Mouse (Mus musculus): ENCODE measurements around the gene Met. TPM values are rescaled to one million over a fixed set of nuclear protein-coding genes. Genes with fewer than 3 reads are reported as not detected.
A peak's percentile ranks its signal among the peaks of the same experiment; 100 is the strongest.

Gene Met
- polyA plus RNA-seq, 1 experiment = 10.2 TPM

DNA sequence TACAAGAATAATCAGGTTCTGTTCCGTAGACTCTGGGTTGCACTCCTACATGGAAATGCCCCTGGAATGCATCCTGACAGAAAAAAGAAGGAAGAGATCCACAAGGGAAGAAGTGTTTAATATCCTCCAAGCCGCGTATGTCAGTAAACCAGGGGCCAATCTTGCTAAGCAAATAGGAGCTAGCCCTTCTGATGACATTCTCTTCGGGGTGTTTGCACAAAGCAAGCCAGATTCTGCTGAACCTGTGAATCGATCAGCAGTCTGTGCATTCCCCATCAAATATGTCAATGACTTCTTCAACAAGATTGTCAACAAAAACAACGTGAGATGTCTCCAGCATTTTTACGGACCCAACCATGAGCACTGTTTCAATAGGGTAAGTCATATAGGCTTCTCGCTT lies 28.5 kb downstream of the Met start:
- H3K79me2 ChIP-seq (ENCODE audit: control insufficient read depth, insufficient read depth) = peaks cover 53% of the 10 kb centered on the region
- TF ChIP-seq MYOG (IDR thresholded peaks at IDR 0.05; ENCODE audit: control insufficient read depth, extremely low read depth, insufficient read length) (no peak), USF1 (IDR thresholded peaks at IDR 0.05; ENCODE audit: low read depth) (no peak), FOSL1 (IDR thresholded peaks at IDR 0.05; ENCODE audit: insufficient read depth, low read length, poor library complexity, severe bottlenecking) (no peak), CEBPB (IDR thresholded peaks at IDR 0.05; ENCODE audit: low read depth) (no peak), CTCF (IDR thresholded peaks at IDR 0.05; ENCODE audit: control insufficient read depth, insufficient read depth, insufficient read length) (no peak), MYOD1 (IDR thresholded peaks at IDR 0.05; ENCODE audit: control insufficient read depth, insufficient read length, low read depth) (no peak)
- H3K79me3 ChIP-seq (ENCODE audit: low read depth) = peaks cover 21% of the 10 kb centered on the region
- no peaks in the 10 kb centered on the region for H3K27me3 ChIP-seq (ENCODE audit: control insufficient read depth, insufficient read depth, insufficient read length)
- peaks cover 64% of the 10 kb centered on the region for H3K36me3 ChIP-seq (ENCODE audit: control insufficient read depth, insufficient read depth)
- H3ac ChIP-seq (ENCODE audit: control insufficient read depth, insufficient read length, low read depth) = no peak overlapping the region
- H3K4me3 ChIP-seq (ENCODE audit: insufficient read depth, poor library complexity, severe bottlenecking) = no peak overlapping the region

DNA sequence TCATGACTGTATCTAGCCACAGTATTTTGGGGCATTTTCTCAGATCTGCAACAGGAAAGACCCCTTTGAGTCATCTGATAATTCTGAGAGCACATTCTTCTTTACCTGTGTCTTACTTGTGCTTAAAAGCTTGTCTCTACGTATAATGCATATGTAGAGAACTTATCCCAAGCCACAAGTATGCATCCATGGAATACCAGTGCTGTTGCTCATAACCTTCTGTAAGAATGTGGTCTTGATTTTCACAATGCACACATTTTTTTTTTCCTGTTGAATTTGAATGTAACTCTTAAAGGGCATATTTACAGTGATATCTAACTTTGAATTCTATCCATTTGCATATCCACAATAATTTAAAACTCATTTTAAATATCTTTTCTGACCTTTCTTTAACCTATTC lies 31.8 kb downstream of the Met start:
- peaks cover 51% of the 10 kb centered on the region for H3K36me3 ChIP-seq (ENCODE audit: control insufficient read depth, insufficient read depth)
- no peak overlapping the region for H3ac ChIP-seq (ENCODE audit: control insufficient read depth, insufficient read length, low read depth)
- no peak overlapping the region for H3K4me3 ChIP-seq (ENCODE audit: insufficient read depth, poor library complexity, severe bottlenecking)
- H3K79me3 ChIP-seq (ENCODE audit: low read depth) = peaks cover 39% of the 10 kb centered on the region
- TF ChIP-seq FOSL1 (IDR thresholded peaks at IDR 0.05; ENCODE audit: insufficient read depth, low read length, poor library complexity, severe bottlenecking) (peak; percentile 43), USF1 (IDR thresholded peaks at IDR 0.05; ENCODE audit: low read depth) (no peak), CEBPB (IDR thresholded peaks at IDR 0.05; ENCODE audit: low read depth) (peak; percentile 64), MAX (IDR thresholded peaks at IDR 0.05) (no peak), CTCF (IDR thresholded peaks at IDR 0.05; ENCODE audit: control insufficient read depth, insufficient read depth, insufficient read length) (no peak), MYOG (IDR thresholded peaks at IDR 0.05; ENCODE audit: control insufficient read depth, extremely low read depth, insufficient read length) (no peak), MYOD1 (IDR thresholded peaks at IDR 0.05; ENCODE audit: control insufficient read depth, insufficient read length, low read depth) (no peak)
- H3K27me3 ChIP-seq (ENCODE audit: control insufficient read depth, insufficient read depth, insufficient read length) = no peaks in the 10 kb centered on the region
- peaks cover 69% of the 10 kb centered on the region for H3K79me2 ChIP-seq (ENCODE audit: control insufficient read depth, insufficient read depth)

DNA sequence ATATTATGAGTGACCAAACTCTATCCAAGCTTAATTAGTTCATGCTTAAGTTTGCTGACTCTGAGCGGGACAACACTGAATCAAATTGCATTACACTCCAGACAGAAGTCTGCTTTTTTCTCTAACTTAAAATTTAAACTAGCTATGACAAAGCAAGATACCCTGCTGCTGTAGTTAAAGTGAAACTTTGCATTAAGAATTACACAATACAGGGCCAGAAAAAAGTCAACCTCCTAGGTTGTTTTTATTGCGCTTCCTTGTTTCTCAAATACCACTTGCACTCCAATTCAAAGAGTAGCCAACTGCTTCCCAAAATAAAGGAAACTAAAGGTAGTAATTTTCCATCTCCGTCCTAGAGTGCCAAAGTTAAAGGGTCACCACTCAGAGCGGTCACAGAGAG lies 33.8 kb downstream of the Met start:
- Histone ChIP-seq H3K36me3 (ENCODE audit: control insufficient read depth, insufficient read depth) (peaks cover 43% of the 10 kb centered on the region), H3K4me3 (ENCODE audit: insufficient read depth, poor library complexity, severe bottlenecking) (no peak overlapping the region), H3K27me3 (ENCODE audit: control insufficient read depth, insufficient read depth, insufficient read length) (no peaks in the 10 kb centered on the region), H3ac (ENCODE audit: control insufficient read depth, insufficient read length, low read depth) (no peak overlapping the region), H3K79me3 (ENCODE audit: low read depth) (peaks cover 42% of the 10 kb centered on the region), H3K79me2 (ENCODE audit: control insufficient read depth, insufficient read depth) (peaks cover 85% of the 10 kb centered on the region)
- TF ChIP-seq MAX (IDR thresholded peaks at IDR 0.05) (no peak), MYOG (IDR thresholded peaks at IDR 0.05; ENCODE audit: control insufficient read depth, extremely low read depth, insufficient read length) (no peak), FOSL1 (IDR thresholded peaks at IDR 0.05; ENCODE audit: insufficient read depth, low read length, poor library complexity, severe bottlenecking) (no peak), CEBPB (IDR thresholded peaks at IDR 0.05; ENCODE audit: low read depth) (no peak), MYOD1 (IDR thresholded peaks at IDR 0.05; ENCODE audit: control insufficient read depth, insufficient read length, low read depth) (no peak), USF1 (IDR thresholded peaks at IDR 0.05; ENCODE audit: low read depth) (no peak), CTCF (IDR thresholded peaks at IDR 0.05; ENCODE audit: control insufficient read depth, insufficient read depth, insufficient read length) (no peak)

DNA sequence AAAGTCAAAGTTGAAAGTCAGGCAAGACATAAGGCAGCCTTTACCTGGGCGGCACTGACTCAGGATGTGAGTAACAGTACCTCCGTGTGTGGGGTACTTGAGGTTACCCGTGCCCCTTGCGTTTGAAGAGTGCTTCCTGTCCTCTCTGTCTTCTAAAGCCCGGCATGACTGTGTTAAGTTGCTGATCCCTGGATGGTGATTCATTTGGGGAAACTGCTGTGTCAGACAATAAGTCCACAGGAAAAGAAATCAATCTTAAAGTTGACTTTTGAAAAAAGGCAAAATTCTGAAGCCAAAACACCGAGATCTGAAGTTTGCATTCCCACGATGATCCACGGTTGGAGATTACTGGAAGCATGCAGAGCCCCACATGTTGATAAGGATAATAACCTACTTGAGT lies 35.2 kb downstream of the Met start:
- no peak overlapping the region for H3ac ChIP-seq (ENCODE audit: control insufficient read depth, insufficient read length, low read depth)
- H3K4me3 ChIP-seq (ENCODE audit: insufficient read depth, poor library complexity, severe bottlenecking) = no peak overlapping the region
- H3K79me2 ChIP-seq (ENCODE audit: control insufficient read depth, insufficient read depth) = peaks cover 84% of the 10 kb centered on the region
- TF ChIP-seq MYOD1 (IDR thresholded peaks at IDR 0.05; ENCODE audit: control insufficient read depth, insufficient read length, low read depth) = no peak
- TF ChIP-seq CTCF (IDR thresholded peaks at IDR 0.05; ENCODE audit: control insufficient read depth, insufficient read depth, insufficient read length) = no peak
- no peak for TF ChIP-seq USF1 (IDR thresholded peaks at IDR 0.05; ENCODE audit: low read depth)
- no peak for TF ChIP-seq FOSL1 (IDR thresholded peaks at IDR 0.05; ENCODE audit: insufficient read depth, low read length, poor library complexity, severe bottlenecking)
- TF ChIP-seq MAX (IDR thresholded peaks at IDR 0.05) = no peak
- TF ChIP-seq MYOG (IDR thresholded peaks at IDR 0.05; ENCODE audit: control insufficient read depth, extremely low read depth, insufficient read length) = no peak
- TF ChIP-seq CEBPB (IDR thresholded peaks at IDR 0.05; ENCODE audit: low read depth) = no peak
- peaks cover 31% of the 10 kb centered on the region for H3K36me3 ChIP-seq (ENCODE audit: control insufficient read depth, insufficient read depth)
- H3K79me3 ChIP-seq (ENCODE audit: low read depth) = peaks cover 39% of the 10 kb centered on the region
- H3K27me3 ChIP-seq (ENCODE audit: control insufficient read depth, insufficient read depth, insufficient read length) = no peaks in the 10 kb centered on the region

DNA sequence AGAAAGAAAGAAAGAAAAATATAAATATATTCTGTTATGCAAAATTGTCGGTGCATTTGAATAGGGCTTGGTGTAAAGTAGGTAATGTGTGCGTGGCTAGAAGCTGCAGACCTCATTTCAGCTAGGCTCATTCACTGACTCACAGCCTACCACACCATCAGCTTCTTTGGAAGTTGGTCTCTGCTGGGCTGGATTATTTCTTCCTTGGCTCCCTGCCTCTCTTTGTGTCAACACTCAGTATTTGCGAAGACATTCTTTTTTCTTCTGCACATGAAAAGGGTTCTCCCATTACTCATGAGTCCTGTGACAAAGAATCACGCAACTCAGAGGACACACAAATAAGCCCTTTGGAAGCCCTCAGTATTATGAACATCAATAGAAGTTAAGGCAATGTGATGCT lies 37.8 kb downstream of the Met start:
- H3K27me3 ChIP-seq (ENCODE audit: control insufficient read depth, insufficient read depth, insufficient read length) = no peaks in the 10 kb centered on the region
- peaks cover 38% of the 10 kb centered on the region for H3K79me3 ChIP-seq (ENCODE audit: low read depth)
- no peak overlapping the region for H3K4me3 ChIP-seq (ENCODE audit: insufficient read depth, poor library complexity, severe bottlenecking)
- TF ChIP-seq FOSL1 (IDR thresholded peaks at IDR 0.05; ENCODE audit: insufficient read depth, low read length, poor library complexity, severe bottlenecking) (no peak), USF1 (IDR thresholded peaks at IDR 0.05; ENCODE audit: low read depth) (no peak), CTCF (IDR thresholded peaks at IDR 0.05; ENCODE audit: control insufficient read depth, insufficient read depth, insufficient read length) (no peak)
- H3ac ChIP-seq (ENCODE audit: control insufficient read depth, insufficient read length, low read depth) = no peak overlapping the region
- H3K79me2 ChIP-seq (ENCODE audit: control insufficient read depth, insufficient read depth) = peaks cover 91% of the 10 kb centered on the region
- H3K36me3 ChIP-seq (ENCODE audit: control insufficient read depth, insufficient read depth) = peaks cover 30% of the 10 kb centered on the region

DNA sequence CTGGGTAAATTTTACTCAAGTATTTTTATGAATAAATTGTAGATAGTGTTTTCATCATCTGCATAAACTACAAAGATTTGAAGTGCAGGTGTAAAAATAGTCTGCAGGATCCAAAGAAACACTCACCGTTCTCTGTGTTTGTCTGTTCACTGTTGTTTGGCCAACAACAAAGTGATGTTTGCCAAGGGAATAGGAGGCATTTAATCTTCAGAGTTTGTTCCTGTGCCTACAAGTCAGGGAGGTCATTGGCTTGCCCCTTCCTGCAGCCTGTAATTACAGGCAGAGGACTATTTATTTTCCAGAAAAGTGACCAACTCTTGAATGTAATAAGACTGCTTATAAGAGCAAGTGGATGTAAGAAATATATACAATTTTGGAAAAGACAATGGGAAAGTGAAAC lies 38.7 kb downstream of the Met start:
- Histone ChIP-seq H3K4me3 (ENCODE audit: insufficient read depth, poor library complexity, severe bottlenecking) (no peak overlapping the region), H3K27me3 (ENCODE audit: control insufficient read depth, insufficient read depth, insufficient read length) (no peaks in the 10 kb centered on the region), H3ac (ENCODE audit: control insufficient read depth, insufficient read length, low read depth) (no peak overlapping the region), H3K79me3 (ENCODE audit: low read depth) (peaks cover 32% of the 10 kb centered on the region), H3K79me2 (ENCODE audit: control insufficient read depth, insufficient read depth) (peaks cover 91% of the 10 kb centered on the region), H3K36me3 (ENCODE audit: control insufficient read depth, insufficient read depth) (peaks cover 22% of the 10 kb centered on the region)
- TF ChIP-seq MYOD1 (IDR thresholded peaks at IDR 0.05; ENCODE audit: control insufficient read depth, insufficient read length, low read depth) = no peak
- no peak for TF ChIP-seq USF1 (IDR thresholded peaks at IDR 0.05; ENCODE audit: low read depth)
- no peak for TF ChIP-seq CEBPB (IDR thresholded peaks at IDR 0.05; ENCODE audit: low read depth)
- TF ChIP-seq CTCF (IDR thresholded peaks at IDR 0.05; ENCODE audit: control insufficient read depth, insufficient read depth, insufficient read length) = no peak
- TF ChIP-seq MAX (IDR thresholded peaks at IDR 0.05) = no peak
- no peak for TF ChIP-seq MYOG (IDR thresholded peaks at IDR 0.05; ENCODE audit: control insufficient read depth, extremely low read depth, insufficient read length)
- TF ChIP-seq FOSL1 (IDR thresholded peaks at IDR 0.05; ENCODE audit: insufficient read depth, low read length, poor library complexity, severe bottlenecking) = no peak
